Mouse (Mus musculus) liver, embryonic 13.5 days (tissue): ENCODE measurements around the gene Stk24. TPM values are rescaled to one million over a fixed set of nuclear protein-coding genes. Genes with fewer than 3 reads are reported as not detected.

Source experiments
- ATAC-seq: fragments of 200-750 bp; cut with Nextera tagmentation; 2 replicates; pipeline ENCODE4 v1.8.0; 2017; ENCODE audit warnings: low read depth, mild to moderate bottlenecking, moderate number of reproducible peaks, moderate library complexity
- DNase-seq: peaks from one replicate; pipeline ENCODE4 v3.0.0; 2022
- H3K27ac ChIP-seq: fragments of 300-500 bp; sonication (generic); 2 replicates; pipeline ENCODE4 v1.5.1; 2015; ENCODE audit warnings: moderate library complexity, mild to moderate bottlenecking, inconsistent platforms
- H3K27me3 ChIP-seq: fragments of 300-500 bp; sonication (generic); 2 replicates; pipeline ENCODE4 v1.6.1; 2015; ENCODE audit warnings: mild to moderate bottlenecking, inconsistent platforms
- H3K36me3 ChIP-seq: fragments of 300-500 bp; sonication (generic); 2 replicates; pipeline ENCODE4 v1.6.1; 2015; ENCODE audit warnings: mild to moderate bottlenecking, inconsistent platforms
- H3K4me1 ChIP-seq: fragments of 300-500 bp; sonication (generic); replicated peaks from 2 replicates; pipeline ENCODE4 v1.6.1; 2015; ENCODE audit warnings: inconsistent platforms
- H3K4me2 ChIP-seq: fragments of 300-500 bp; sonication (generic); 2 replicates; pipeline ENCODE4 v1.6.1; 2015; ENCODE audit warnings: inconsistent platforms, mild to moderate bottlenecking, moderate library complexity
- H3K4me3 ChIP-seq: fragments of 300-500 bp; sonication (generic); replicated peaks from 2 replicates; pipeline ENCODE4 v1.5.1; 2015; ENCODE audit warnings: mild to moderate bottlenecking, inconsistent platforms
- H3K9ac ChIP-seq: fragments of 300-500 bp; sonication (generic); 2 replicates; pipeline ENCODE4 v1.6.1; 2015; ENCODE audit warnings: mild to moderate bottlenecking, inconsistent platforms
- H3K9me3 ChIP-seq: fragments of 300-500 bp; sonication (generic); replicated peaks from 2 replicates; pipeline ENCODE4 v1.6.1; 2016; ENCODE audit warnings: inconsistent platforms
- WGBS: fragments of 180-500 bp; shearing (Covaris S2); methylation state at CpG from one replicate; pipeline ENCODE4 v1.1.7; 2015; ENCODE audit not compliant: insufficient replicate concordance; 5-methylcytosine and 5-hydroxymethylcytosine counted together
- polyA plus RNA-seq: library from polyadenylated mRNA; unstranded; fragments of >200 nt; fragmentation: Nextera tagmentation; extraction: Ambion mirVana; gene quantifications from 2 replicates; pipeline ENCODE4 v1.2.1, GENCODE M21; 2015

Gene Stk24
- polyA plus RNA-seq, 1 experiment from 2014 or later, result 30.6 TPM

DNA sequence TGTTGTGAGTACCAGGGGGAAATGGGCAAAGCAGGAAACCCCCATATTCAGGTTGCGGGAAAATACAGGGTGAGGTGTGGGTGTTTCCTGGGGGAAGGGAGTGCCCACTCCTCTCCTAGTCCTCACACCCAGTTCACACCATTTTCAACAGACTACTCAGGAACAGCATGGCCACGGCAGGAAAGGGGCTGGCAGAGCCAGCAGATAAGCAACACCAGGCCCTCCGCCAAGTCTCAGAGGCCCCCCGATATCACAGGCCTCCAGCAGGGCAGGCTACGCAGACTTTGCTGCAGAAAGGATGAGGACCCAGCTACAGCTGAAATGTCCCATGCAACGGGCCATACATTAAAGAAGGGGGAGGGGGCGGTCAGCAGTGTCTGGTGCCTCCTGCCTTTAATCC, 14.4 kb downstream of the Stk24 start:
- peak; percentile 83 for DNase-seq
- Histone ChIP-seq H3K4me3 (peak overlapping the region; percentile 53), H3K9ac (peak overlapping the region; percentile 70), H3K9me3 (peaks cover 6% of the 10 kb centered on the region; the same call in 1 of the 2 replicates), H3K27ac (peak overlapping the region; percentile 97), H3K27me3 (no peaks in the 10 kb centered on the region), H3K36me3 (peaks cover 31% of the 10 kb centered on the region), H3K4me1 (peaks cover 100% of the 10 kb centered on the region), H3K4me2 (peak overlapping the region; percentile 86)
- WGBS, result 6% methylated on average over 7 of the region's 7 CpGs
- ATAC-seq, result peak; percentile 85

DNA sequence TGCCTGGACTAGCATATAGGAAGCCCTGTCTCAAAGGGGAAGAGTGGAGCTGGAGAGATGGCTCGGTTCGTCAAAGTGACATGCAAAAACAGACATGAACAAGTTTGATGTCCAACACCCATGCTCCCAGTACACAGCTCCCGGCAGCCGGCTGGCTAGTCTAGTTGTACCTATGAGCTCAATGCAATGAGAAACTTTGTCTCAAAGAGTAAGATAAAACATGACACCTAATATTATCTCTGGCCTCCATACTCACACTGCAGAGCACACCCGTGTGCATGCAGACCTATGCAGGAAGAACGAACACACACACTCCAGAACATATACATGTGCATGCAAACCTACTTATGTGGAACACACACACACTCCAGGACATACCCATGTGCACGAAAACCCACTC, 15.5 kb downstream of the Stk24 start:
- H3K36me3 ChIP-seq, result peaks cover 35% of the 10 kb centered on the region
- H3K4me2 ChIP-seq, result peak overlapping the region; percentile 86
- DNase-seq (no peak), ATAC-seq (peak; percentile 50)
- H3K9me3 ChIP-seq, result peaks cover 6% of the 10 kb centered on the region; the same call in 1 of the 2 replicates
- H3K27ac ChIP-seq, result peak overlapping the region; percentile 97
- 39% methylated on average over 7 of the region's 7 CpGs for WGBS
- H3K9ac ChIP-seq, result peak overlapping the region; percentile 70
- H3K27me3 ChIP-seq, result no peaks in the 10 kb centered on the region
- H3K4me3 ChIP-seq, result peak overlapping the region; percentile 10; the same call in 1 of the 2 replicates
- peaks cover 100% of the 10 kb centered on the region for H3K4me1 ChIP-seq

DNA sequence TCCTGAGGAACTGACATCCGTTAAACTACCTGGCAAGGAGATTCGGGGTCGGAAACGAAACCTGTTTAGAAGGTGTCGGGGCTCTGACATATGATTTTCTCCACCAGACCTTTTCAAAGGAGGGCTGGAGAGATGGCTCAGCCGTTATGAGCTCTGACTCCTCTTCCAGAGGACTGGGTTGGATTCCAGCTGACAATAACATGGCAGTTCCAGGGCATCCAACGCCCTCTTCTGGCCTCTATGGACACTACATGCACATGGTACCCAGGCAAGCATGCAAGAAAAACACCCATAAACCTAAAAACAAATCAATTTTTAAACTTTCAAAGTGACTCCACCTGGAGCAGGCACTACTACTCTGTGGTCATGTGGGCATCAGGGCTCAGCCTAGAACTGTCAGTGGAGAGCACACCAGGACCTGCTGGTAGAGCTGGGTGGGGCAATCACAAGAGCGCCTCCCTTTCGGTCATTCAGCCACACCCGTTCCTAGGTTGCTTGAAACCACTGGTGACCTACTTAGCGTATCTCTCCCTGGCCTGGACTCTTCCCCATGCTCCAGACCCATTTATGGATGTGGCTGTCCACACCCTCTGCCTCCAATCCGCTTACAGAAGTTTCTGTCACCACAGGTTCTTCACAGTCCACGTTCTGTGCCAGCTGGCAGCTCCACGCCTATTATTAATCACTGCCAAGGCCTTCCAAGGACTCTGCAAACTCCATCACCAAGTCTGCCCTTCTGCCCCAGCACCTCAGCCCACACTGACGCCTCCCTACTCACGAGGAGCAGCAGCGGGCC, 18.3 kb downstream of the Stk24 start:
- Histone ChIP-seq H3K36me3 (peaks cover 35% of the 10 kb centered on the region), H3K9me3 (peaks cover 6% of the 10 kb centered on the region; the same call in 1 of the 2 replicates), H3K9ac (peak overlapping the region; percentile 28), H3K4me3 (no peak overlapping the region; the same call in 1 of the 2 replicates), H3K27ac (peak overlapping the region; percentile 91), H3K27me3 (no peaks in the 10 kb centered on the region), H3K4me2 (peak overlapping the region; percentile 19), H3K4me1 (peaks cover 100% of the 10 kb centered on the region)
- WGBS, result 61% methylated on average over 17 of the region's 17 CpGs
- ATAC-seq (peak; percentile 49), DNase-seq (peak; percentile 52)

DNA sequence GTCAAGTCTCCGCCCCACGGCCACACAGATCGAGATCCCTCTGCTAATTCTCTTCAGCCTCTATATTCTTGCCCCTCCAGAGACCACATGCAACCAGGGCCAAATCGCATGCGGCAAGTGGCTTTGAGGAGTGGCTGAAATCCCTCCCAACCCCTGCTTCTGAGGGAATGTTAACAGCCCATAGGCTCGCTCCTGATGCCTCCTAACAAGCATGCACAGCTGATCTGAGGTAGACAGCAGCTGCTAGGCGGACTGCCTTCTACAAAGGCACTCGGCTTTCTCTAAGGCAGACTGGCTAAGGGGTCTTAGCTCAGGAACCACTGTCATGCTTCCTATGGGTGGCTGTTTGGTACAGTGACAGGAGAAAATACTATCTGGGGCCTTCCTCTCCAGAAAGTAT, 20.0 kb downstream of the Stk24 start:
- Histone ChIP-seq H3K4me1 (peaks cover 100% of the 10 kb centered on the region), H3K27ac (peak overlapping the region; percentile 91), H3K4me2 (peak overlapping the region; percentile 39), H3K4me3 (no peak overlapping the region), H3K36me3 (peaks cover 39% of the 10 kb centered on the region), H3K9me3 (peaks cover 6% of the 10 kb centered on the region; the same call in 1 of the 2 replicates), H3K9ac (peak overlapping the region; percentile 68), H3K27me3 (no peaks in the 10 kb centered on the region)
- no peak for DNase-seq
- WGBS, result 60% methylated on average over 8 of the region's 8 CpGs
- ATAC-seq, result no peak

DNA sequence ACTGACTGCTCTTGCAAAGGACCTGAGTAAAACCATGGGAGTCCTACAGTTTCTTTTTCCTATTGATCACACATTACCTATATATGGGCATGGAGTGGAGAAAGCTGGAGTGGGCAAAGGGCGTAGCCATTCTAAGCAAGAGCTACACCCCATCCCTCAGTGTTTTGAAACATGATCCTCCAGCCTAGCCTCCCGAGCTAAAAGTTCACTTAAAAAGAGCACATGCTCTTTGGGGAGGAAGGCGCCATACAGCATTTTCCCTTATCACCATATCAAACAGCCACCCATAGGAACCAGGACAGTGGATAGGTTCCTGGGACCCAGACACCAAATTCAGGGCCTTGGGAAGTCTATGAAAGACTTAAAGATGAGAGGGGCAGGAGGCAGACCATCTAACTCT, 20.8 kb downstream of the Stk24 start:
- H3K9ac ChIP-seq, result peak overlapping the region; percentile 68
- no peak for ATAC-seq
- 23% methylated on average over 3 of the region's 3 CpGs for WGBS

DNA sequence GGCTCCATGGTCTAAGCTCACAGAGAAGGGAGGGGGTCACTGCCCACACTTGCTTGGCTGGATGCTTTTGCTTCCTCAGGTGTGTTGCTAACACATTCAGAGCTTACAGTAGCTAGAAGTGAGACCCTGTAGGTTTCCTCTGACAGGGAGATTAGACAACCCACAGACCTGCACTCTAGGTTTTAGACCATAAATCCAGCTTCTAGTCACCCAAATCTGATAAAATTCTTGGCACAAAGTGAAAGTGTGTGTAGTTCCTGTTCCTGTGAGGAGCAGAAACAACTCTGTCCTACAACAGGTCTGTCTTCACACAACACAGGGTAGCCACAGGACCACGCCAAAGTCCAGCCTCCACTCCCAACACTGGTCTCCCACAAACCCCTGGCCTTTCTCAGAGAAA, 21.5 kb downstream of the Stk24 start:
- H3K27me3 ChIP-seq, result no peaks in the 10 kb centered on the region
- 13% methylated on average over 1 of the region's 1 CpGs for WGBS
- H3K9ac ChIP-seq, result peak overlapping the region; percentile 68
- H3K9me3 ChIP-seq, result no peaks in the 10 kb centered on the region
- peaks cover 33% of the 10 kb centered on the region for H3K36me3 ChIP-seq
- H3K4me3 ChIP-seq, result no peak overlapping the region
- ATAC-seq, result no peak
- peak overlapping the region; percentile 91 for H3K27ac ChIP-seq
- peak overlapping the region; percentile 39 for H3K4me2 ChIP-seq
- peaks cover 100% of the 10 kb centered on the region for H3K4me1 ChIP-seq
- DNase-seq, result no peak

More for the DNA sequence above, 20.8 kb downstream of the Stk24 start:
- peaks cover 100% of the 10 kb centered on the region for H3K4me1 ChIP-seq
- DNase-seq, result no peak
- peaks cover 6% of the 10 kb centered on the region; the same call in 1 of the 2 replicates for H3K9me3 ChIP-seq
- H3K27ac ChIP-seq, result peak overlapping the region; percentile 91
- H3K27me3 ChIP-seq, result no peaks in the 10 kb centered on the region
- H3K4me3 ChIP-seq, result 0 out of 2 replicates have a peak overlapping the region, but pooled peaks have one; percentile 1
- peak overlapping the region; percentile 39 for H3K4me2 ChIP-seq
- peaks cover 39% of the 10 kb centered on the region for H3K36me3 ChIP-seq

DNA sequence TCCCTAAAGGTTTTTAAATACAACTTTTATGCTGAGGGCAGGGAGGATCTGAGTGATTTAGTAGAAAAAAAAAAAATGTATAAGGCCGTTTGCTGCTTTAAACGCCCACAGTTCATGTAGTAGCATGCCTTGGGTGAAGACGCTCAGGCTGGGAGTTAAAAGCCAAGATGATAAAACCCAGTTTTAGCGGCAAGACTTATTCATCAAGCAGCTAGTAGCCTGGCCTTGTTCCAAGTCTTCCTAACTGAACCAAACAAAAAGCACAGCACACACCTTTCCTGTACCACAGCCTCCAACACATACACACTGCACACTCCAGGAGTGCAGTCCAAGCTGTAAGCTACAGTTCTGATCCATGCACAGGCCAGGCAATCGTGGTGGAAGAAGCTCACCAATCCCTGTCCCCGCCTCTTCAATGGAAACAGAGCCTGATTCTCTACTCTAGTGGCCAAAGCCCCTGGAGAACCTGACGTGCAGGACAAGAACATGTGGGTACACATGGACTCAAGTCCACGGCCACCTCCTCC, 23.4 kb downstream of the Stk24 start:
- DNase-seq (no peak), ATAC-seq (no peak)
- peak overlapping the region; percentile 21; the same call in 1 of the 2 replicates for H3K4me3 ChIP-seq
- peaks cover 14% of the 10 kb centered on the region; the same call in 1 of the 2 replicates for H3K36me3 ChIP-seq
- peak overlapping the region; percentile 50 for H3K4me2 ChIP-seq
- peak overlapping the region; percentile 91 for H3K27ac ChIP-seq
- H3K27me3 ChIP-seq, result no peaks in the 10 kb centered on the region
- WGBS, result 46% methylated on average over 8 of the region's 8 CpGs
- H3K4me1 ChIP-seq, result peaks cover 100% of the 10 kb centered on the region
- peak overlapping the region; percentile 68 for H3K9ac ChIP-seq
- H3K9me3 ChIP-seq, result no peaks in the 10 kb centered on the region

DNA sequence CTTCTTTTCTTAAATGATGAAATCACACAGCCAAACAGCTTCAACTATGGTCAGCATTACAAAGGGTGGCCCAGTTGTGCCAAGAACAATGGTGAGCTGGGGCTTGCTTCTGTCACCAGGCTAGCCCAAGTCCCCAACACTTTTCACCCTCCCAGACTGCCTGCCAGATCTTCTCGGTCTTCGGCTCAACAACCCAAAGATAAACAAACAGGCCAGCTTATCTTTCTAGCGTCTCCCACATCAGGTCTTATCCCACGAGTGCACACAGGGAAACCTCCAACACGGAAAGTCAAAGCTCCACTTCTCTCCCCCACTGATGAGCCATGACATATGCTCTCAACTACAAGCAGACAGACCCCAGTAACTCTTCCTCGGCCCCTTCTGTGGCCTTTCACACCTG, 24.1 kb downstream of the Stk24 start:
- 4% methylated on average over 6 of the region's 6 CpGs for WGBS
- H3K4me2 ChIP-seq, result peak overlapping the region; percentile 50

DNA sequence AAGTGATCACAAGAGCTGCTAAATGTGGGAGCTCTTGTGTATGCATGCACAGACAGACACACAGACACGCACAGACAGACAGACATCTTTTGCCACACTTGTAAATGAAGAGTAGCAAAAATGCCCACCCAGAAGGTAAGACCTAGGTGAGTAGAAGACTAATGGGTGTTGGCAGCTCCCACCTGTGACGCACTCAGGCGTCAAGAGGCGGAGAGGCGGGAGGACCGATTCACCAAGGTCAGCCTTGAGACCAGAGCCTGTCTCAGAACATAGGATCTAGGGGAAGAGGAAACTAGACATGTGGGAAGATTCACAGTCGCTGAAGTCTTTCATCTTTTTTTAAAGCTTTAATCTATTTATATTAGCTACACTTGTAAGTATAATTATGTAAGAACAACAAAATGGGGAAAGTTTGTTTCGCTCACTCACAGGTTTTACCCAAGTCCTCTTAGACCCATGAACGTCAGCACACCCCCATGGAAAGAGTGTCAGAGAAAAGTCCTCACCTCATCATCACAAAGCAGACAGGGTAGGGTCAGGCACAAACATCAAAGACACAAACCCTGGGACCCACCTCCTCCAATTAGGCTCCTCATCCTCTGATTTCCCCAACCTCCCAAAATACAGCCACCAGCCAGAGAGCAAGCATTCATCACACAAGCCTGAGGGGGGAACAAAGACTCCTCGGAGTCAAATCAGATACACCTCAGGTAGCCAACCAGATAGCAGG, 26.0 kb downstream of the Stk24 start:
- no peak for DNase-seq
- H3K27me3 ChIP-seq, result no peaks in the 10 kb centered on the region
- ATAC-seq, result no peak
- no peaks in the 10 kb centered on the region for H3K9me3 ChIP-seq
- peaks cover 4% of the 10 kb centered on the region for H3K36me3 ChIP-seq
- H3K9ac ChIP-seq, result 0 out of 2 replicates have a peak overlapping the region, but pooled peaks have one; percentile 33
- H3K4me3 ChIP-seq, result no peak overlapping the region
- H3K4me1 ChIP-seq, result peaks cover 97% of the 10 kb centered on the region
- H3K4me2 ChIP-seq, result 0 out of 2 replicates have a peak overlapping the region, but pooled peaks have one; percentile 5
- H3K27ac ChIP-seq, result peak overlapping the region; percentile 74
- 76% methylated on average over 10 of the region's 10 CpGs for WGBS

More for the DNA sequence above, 24.1 kb downstream of the Stk24 start:
- H3K27me3 ChIP-seq, result no peaks in the 10 kb centered on the region
- peaks cover 99% of the 10 kb centered on the region for H3K4me1 ChIP-seq
- H3K27ac ChIP-seq, result peak overlapping the region; percentile 91
- no peaks in the 10 kb centered on the region for H3K9me3 ChIP-seq
- DNase-seq, result peak; percentile 79
- H3K9ac ChIP-seq, result peak overlapping the region; percentile 68
- peaks cover 9% of the 10 kb centered on the region; the same call in 1 of the 2 replicates for H3K36me3 ChIP-seq
- peak overlapping the region; percentile 21 for H3K4me3 ChIP-seq
- ATAC-seq, result peak; percentile 91

DNA sequence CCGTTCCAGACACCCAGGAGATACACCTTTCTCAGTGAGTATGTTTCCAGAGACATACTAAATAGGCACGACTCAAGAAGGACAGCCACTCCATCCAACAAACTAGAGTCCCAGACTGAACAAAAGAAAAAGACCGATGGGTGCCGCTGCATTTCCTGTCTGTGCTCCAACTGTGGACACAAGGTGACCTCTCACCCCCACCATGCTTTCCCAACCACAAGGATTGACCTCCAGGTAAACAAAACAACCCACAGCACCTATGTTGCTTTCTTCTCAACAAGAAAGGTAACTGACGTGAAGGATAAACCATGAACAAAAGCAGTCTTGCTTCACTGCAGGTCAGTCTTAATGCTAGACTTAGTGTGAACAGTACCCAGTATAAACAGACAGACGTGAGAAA, 27.1 kb downstream of the Stk24 start:
- ATAC-seq (no peak), DNase-seq (no peak)
- Histone ChIP-seq H3K27ac (peak overlapping the region; percentile 74), H3K9me3 (no peaks in the 10 kb centered on the region), H3K4me2 (peak overlapping the region; percentile 38), H3K4me3 (no peak overlapping the region), H3K4me1 (peaks cover 97% of the 10 kb centered on the region), H3K36me3 (peaks cover 4% of the 10 kb centered on the region), H3K9ac (peak overlapping the region; percentile 37), H3K27me3 (no peaks in the 10 kb centered on the region)
- 85% methylated on average over 6 of the region's 6 CpGs for WGBS

DNA sequence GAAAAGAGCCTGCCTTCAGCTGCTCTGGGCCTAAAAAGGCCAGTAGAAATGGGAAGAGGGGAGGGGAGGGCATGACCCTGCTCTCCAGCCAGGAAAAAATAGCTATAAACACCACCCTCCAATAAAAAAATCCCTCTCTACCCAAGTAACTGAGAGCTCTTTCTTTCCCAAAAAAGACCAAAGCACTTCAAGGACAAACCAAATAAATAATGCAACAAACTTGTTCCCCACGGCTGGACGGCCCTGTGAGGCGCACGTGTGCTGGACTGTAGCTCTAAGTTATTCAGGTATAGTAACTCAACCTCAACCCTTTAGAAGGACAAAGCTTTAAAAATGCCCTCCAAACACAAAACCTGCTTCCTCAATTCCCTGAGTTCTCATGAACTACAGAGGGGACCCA, 28.1 kb downstream of the Stk24 start:
- 79% methylated on average over 4 of the region's 4 CpGs for WGBS
- DNase-seq (no peak), ATAC-seq (no peak)
- H3K27ac ChIP-seq, result peak overlapping the region; percentile 74
- no peaks in the 10 kb centered on the region for H3K27me3 ChIP-seq
- peaks cover 4% of the 10 kb centered on the region for H3K36me3 ChIP-seq
- H3K4me2 ChIP-seq, result peak overlapping the region; percentile 38; the same call in 1 of the 2 replicates
- H3K4me3 ChIP-seq, result no peak overlapping the region
- peak overlapping the region; percentile 37 for H3K9ac ChIP-seq
- no peaks in the 10 kb centered on the region for H3K9me3 ChIP-seq
- H3K4me1 ChIP-seq, result peaks cover 97% of the 10 kb centered on the region
